Mouse (Mus musculus) hindbrain, embryonic 13.5 days (tissue): ENCODE measurements around the gene Crtc2. TPM values are rescaled to one million over a fixed set of nuclear protein-coding genes. Genes with fewer than 3 reads are reported as not detected.

Experiments
- ATAC-seq: fragments of 200-750 bp; cut with Nextera tagmentation; 2 replicates; pipeline ENCODE4 v1.8.0; 2017; ENCODE audit warnings: moderate TSS enrichment; ENCODE audit not compliant: low FRiP score
- H3K27ac ChIP-seq: fragments of 300-500 bp; sonication (generic); 2 replicates; pipeline ENCODE4 v1.5.1; 2015; ENCODE audit warnings: inconsistent platforms, mild to moderate bottlenecking, moderate library complexity
- H3K27me3 ChIP-seq: fragments of 300-500 bp; sonication (generic); 2 replicates; pipeline ENCODE4 v1.6.1; 2015; ENCODE audit warnings: mild to moderate bottlenecking, inconsistent platforms
- H3K36me3 ChIP-seq: fragments of 300-500 bp; sonication (generic); 2 replicates; pipeline ENCODE4 v1.6.1; 2015; ENCODE audit warnings: mild to moderate bottlenecking, inconsistent platforms
- H3K4me1 ChIP-seq: fragments of 300-500 bp; sonication (generic); replicated peaks from 2 replicates; pipeline ENCODE4 v1.6.1; 2015; ENCODE audit warnings: inconsistent platforms
- H3K4me2 ChIP-seq: fragments of 300-500 bp; sonication (generic); 2 replicates; pipeline ENCODE4 v1.6.1; 2015; ENCODE audit warnings: inconsistent platforms, mild to moderate bottlenecking, moderate library complexity
- H3K4me3 ChIP-seq: fragments of 300-500 bp; sonication (generic); 2 replicates; pipeline ENCODE4 v1.5.1; 2015; ENCODE audit warnings: mild to moderate bottlenecking, inconsistent platforms
- H3K9ac ChIP-seq: fragments of 300-500 bp; sonication (generic); 2 replicates; pipeline ENCODE4 v1.6.1; 2015; ENCODE audit warnings: mild to moderate bottlenecking, inconsistent platforms
- H3K9me3 ChIP-seq: fragments of 300-500 bp; sonication (generic); 2 replicates; pipeline ENCODE4 v1.6.1; 2016; ENCODE audit warnings: inconsistent platforms
- WGBS: fragments of 180-500 bp; shearing (Covaris S2); methylation state at CpG from one replicate; pipeline ENCODE4 v1.1.7; 2015; 5-methylcytosine and 5-hydroxymethylcytosine counted together
- microRNA-seq: library from miRNA; unstranded; fragments of <30 nt; microRNA quantifications from one replicate; pipeline ENCODE4, GENCODE M21; 2016
- polyA plus RNA-seq: library from polyadenylated mRNA; unstranded; fragments of >200 nt; fragmentation: Nextera tagmentation; extraction: Ambion mirVana; gene quantifications from 2 replicates; pipeline ENCODE4 v1.2.1, GENCODE M21; 2015

The Crtc2 gene
- polyA plus RNA-seq, 1 experiment from 2014 or later = 19.8 TPM

GRCm38 (mm10) chr3:90294064-90294440, 40.1 kb downstream of the Crtc2 start:
- H3K9ac ChIP-seq = peak overlapping the region; percentile 92
- peak overlapping the region; percentile 97 for H3K27ac ChIP-seq
- H3K4me3 ChIP-seq = peak overlapping the region; percentile 76
- ATAC-seq = no peak
- no peaks in the 10 kb centered on the region for H3K27me3 ChIP-seq
- peaks cover 40% of the 10 kb centered on the region for H3K4me1 ChIP-seq
- no peaks in the 10 kb centered on the region for H3K36me3 ChIP-seq
- 2% methylated on average over 11 of the region's 11 CpGs for WGBS
- H3K4me2 ChIP-seq = peak overlapping the region; percentile 93
- no peaks in the 10 kb centered on the region for H3K9me3 ChIP-seq

GRCm38 (mm10) chr3:90294651-90295050, 40.7 kb downstream of the Crtc2 start:
- 82% methylated on average over 2 of the region's 2 CpGs for WGBS
- ATAC-seq = no peak
- peak overlapping the region; percentile 92 for H3K9ac ChIP-seq
- H3K27me3 ChIP-seq = no peaks in the 10 kb centered on the region
- H3K4me2 ChIP-seq = peak overlapping the region; percentile 93
- peak overlapping the region; percentile 76 for H3K4me3 ChIP-seq
- H3K4me1 ChIP-seq = peaks cover 40% of the 10 kb centered on the region
- no peak overlapping the region for H3K27ac ChIP-seq
- no peaks in the 10 kb centered on the region for H3K36me3 ChIP-seq
- H3K9me3 ChIP-seq = no peaks in the 10 kb centered on the region

- H3K9ac ChIP-seq = no peak overlapping the region
- no peak overlapping the region for H3K4me3 ChIP-seq
- H3K4me1 ChIP-seq = peaks cover 18% of the 10 kb centered on the region
- no peaks in the 10 kb centered on the region for H3K9me3 ChIP-seq
- no peaks in the 10 kb centered on the region for H3K36me3 ChIP-seq
- no peaks in the 10 kb centered on the region for H3K27me3 ChIP-seq
- ATAC-seq = no peak
- H3K4me2 ChIP-seq = no peak overlapping the region
- WGBS = 79% methylated on average over 3 of the region's 3 CpGs
- no peak overlapping the region for H3K27ac ChIP-seq
Measured at GRCm38 (mm10) chr3:90305801-90306200, 51.8 kb downstream of the Crtc2 start.

GRCm38 (mm10) chr3:90309589-90309988, 55.6 kb downstream of the Crtc2 start:
- Histone ChIP-seq H3K9me3 (no peaks in the 10 kb centered on the region), H3K27me3 (no peaks in the 10 kb centered on the region), H3K9ac (no peak overlapping the region), H3K36me3 (no peaks in the 10 kb centered on the region), H3K4me1 (peaks cover 15% of the 10 kb centered on the region), H3K4me3 (no peak overlapping the region), H3K4me2 (no peak overlapping the region), H3K27ac (no peak overlapping the region)
- ATAC-seq = no peak

GRCm38 (mm10) chr3:90313367-90313766, 59.4 kb downstream of the Crtc2 start:
- no peak overlapping the region for H3K9ac ChIP-seq
- H3K27ac ChIP-seq = no peak overlapping the region
- no peak overlapping the region for H3K4me3 ChIP-seq
- no peak for ATAC-seq
- H3K9me3 ChIP-seq = no peaks in the 10 kb centered on the region
- no peak overlapping the region for H3K4me2 ChIP-seq
- H3K27me3 ChIP-seq = no peaks in the 10 kb centered on the region
- H3K4me1 ChIP-seq = no peaks in the 10 kb centered on the region
- no peaks in the 10 kb centered on the region for H3K36me3 ChIP-seq

Small RNAs within 50 kb of the gene (microRNA-seq; reads per million reads assigned to microRNA genes)
- not detected for gene Mir7012

Other genes starting within 250 kb of the Crtc2 start
- 225 and 227 TPM in 2 replicates for gene 4933434E20Rik, start 202.5 kb upstream of the Crtc2 start, polyA plus RNA-seq
- 157 TPM in 2 replicates for gene Ubap2l, start 201.5 kb upstream of the Crtc2 start, polyA plus RNA-seq
- 392 and 415 TPM in 2 replicates for gene Tpm3, start 181.5 kb upstream of the Crtc2 start, polyA plus RNA-seq
- 0.31 and 0.44 TPM in 2 replicates for gene Nup210l, start 150.0 kb upstream of the Crtc2 start, polyA plus RNA-seq
- gene Rps27, start 40.5 kb upstream of the Crtc2 start, polyA plus RNA-seq = 1,053 and 1,153 TPM in 2 replicates
- gene Rab13, start 40.5 kb upstream of the Crtc2 start, polyA plus RNA-seq = 28.9 and 29.8 TPM in 2 replicates
- 87.8 and 96.1 TPM in 2 replicates for gene Jtb, start 22.6 kb upstream of the Crtc2 start, polyA plus RNA-seq
- 3.0 TPM in 2 replicates for gene Creb3l4, start 10.7 kb upstream of the Crtc2 start, polyA plus RNA-seq
- gene Slc39a1, start 6.0 kb upstream of the Crtc2 start, polyA plus RNA-seq = 52.7 and 54.9 TPM in 2 replicates
- gene Dennd4b, start 11.0 kb downstream of the Crtc2 start, polyA plus RNA-seq = 4.6 and 5.7 TPM in 2 replicates
- 16.0 and 17.0 TPM in 2 replicates for gene Gatad2b, start 39.0 kb downstream of the Crtc2 start, polyA plus RNA-seq
- gene Slc27a3, start 135.8 kb downstream of the Crtc2 start, polyA plus RNA-seq = 24.9 and 26.5 TPM in 2 replicates
- gene Ints3, start 179.5 kb downstream of the Crtc2 start, polyA plus RNA-seq = 29.9 and 30.1 TPM in 2 replicates
- 3.5 and 3.7 TPM in 2 replicates for gene Npr1, start 211.7 kb downstream of the Crtc2 start, polyA plus RNA-seq
- 303 and 314 TPM in 2 replicates for gene Ilf2, start 222.0 kb downstream of the Crtc2 start, polyA plus RNA-seq
- 90.1 and 95.6 TPM in 2 replicates for gene Snapin, start 236.9 kb downstream of the Crtc2 start, polyA plus RNA-seq